17 mouse cellular contexts compared by ENCODE assay signal in genomic region chr1:34289472-34289748, GRCm38 (mm10).
A peak's percentile ranks its signal among the peaks of the same experiment; 100 is the strongest.
DNase-seq lines count a peak whose midpoint lies in the region; ATAC-seq and TF ChIP-seq lines count a peak whose summit lies in the region.
"Had no signal": no experiment of that assay in that cellular context is flagged by ENCODE, and none has a peak within 500 bp of the region (broad histone marks: within the 10 kb centered on the region; RNA-seq: fewer than 3 reads in every experiment).

No protein-coding gene starts in this region.

- peak overlapping the region; percentile 21 for H3K9ac ChIP-seq in heart, embryonic 14.5 days (ENCODE audit: low read length)
- no peak overlapping the region for H3K9ac ChIP-seq in kidney, postnatal 0 days (ENCODE audit: low read depth, low read length)
- H3K9ac ChIP-seq in MEL (ENCODE audit: control insufficient read depth, low read depth, low read length, poor library complexity, severe bottlenecking): 0 out of 2 replicates have a peak overlapping the region, but pooled peaks have one; percentile 13
- H3K9ac ChIP-seq in intestine, embryonic 16.5 days (ENCODE audit: low read depth, low read length): no peak overlapping the region
- H3K9ac ChIP-seq in forebrain, postnatal 0 days: no peak overlapping the region
- H3K9ac ChIP-seq: forebrain, embryonic 12.5 days had no signal

- peaks cover 91% of the 10 kb centered on the region for H3K36me3 ChIP-seq in heart, embryonic 14.5 days (ENCODE audit: control insufficient read depth, insufficient read depth, low read length)
- H3K36me3 ChIP-seq in heart, embryonic 10.5 days: peaks cover 76% of the 10 kb centered on the region
- H3K36me3 ChIP-seq in kidney, postnatal 0 days (ENCODE audit: insufficient read depth, low read length): peaks cover 66% of the 10 kb centered on the region
- no peaks in the 10 kb centered on the region for H3K36me3 ChIP-seq in MEL (ENCODE audit: control insufficient read depth in 1 of 2, insufficient read depth in 2 of 2, low read length in 2 of 2)
- peaks cover 5% of the 10 kb centered on the region; the same call in 1 of the 2 replicates for H3K36me3 ChIP-seq in intestine, embryonic 16.5 days (ENCODE audit: control insufficient read depth, insufficient read depth, low read length)
- H3K36me3 ChIP-seq in forebrain, postnatal 0 days (ENCODE audit: insufficient read depth): peaks cover 64% of the 10 kb centered on the region
- peaks cover 90% of the 10 kb centered on the region for H3K36me3 ChIP-seq in midbrain, embryonic 10.5 days

- TF ChIP-seq CTCF in kidney, postnatal 0 days (IDR thresholded peaks at IDR 0.05; ENCODE audit: low read depth): no peak
- no peak for TF ChIP-seq CTCF in MEL (IDR thresholded peaks at IDR 0.05 in 2 of 3, conservative IDR thresholded peaks at IDR 0.05 in 1 of 3; ENCODE audit: control insufficient read depth in 1 of 3, insufficient read depth in 1 of 3, low read depth in 2 of 3, low read length in 3 of 3, poor library complexity in 1 of 3, severe bottlenecking in 1 of 3)
- no peak for TF ChIP-seq CTCF in forebrain, postnatal 0 days (IDR thresholded peaks at IDR 0.05; ENCODE audit: low read depth)

- H3K9me3 ChIP-seq in heart, embryonic 14.5 days (ENCODE audit: control insufficient read depth, low read length): no peaks in the 10 kb centered on the region
- H3K9me3 ChIP-seq in heart, embryonic 10.5 days: no peaks in the 10 kb centered on the region
- H3K9me3 ChIP-seq in kidney, postnatal 0 days (replicated peaks; ENCODE audit: low read length): no peaks in the 10 kb centered on the region
- H3K9me3 ChIP-seq in MEL (replicated peaks; ENCODE audit: insufficient read depth, low read length): no peaks in the 10 kb centered on the region
- 0 out of 2 replicates have a peak, but pooled peaks cover 3% of the 10 kb centered on the region for H3K9me3 ChIP-seq in intestine, embryonic 16.5 days (ENCODE audit: control insufficient read depth, low read length)
- no peaks in the 10 kb centered on the region for H3K9me3 ChIP-seq in forebrain, postnatal 0 days (ENCODE audit: low read length)
- H3K9me3 ChIP-seq in midbrain, embryonic 10.5 days (replicated peaks): peaks cover 4% of the 10 kb centered on the region
- H3K9me3 ChIP-seq: forebrain, embryonic 12.5 days had no signal

- no peak for TF ChIP-seq POLR2A in MEL (IDR thresholded peaks at IDR 0.05; ENCODE audit: control insufficient read depth in 1 of 2, insufficient read depth in 1 of 2, low read depth in 1 of 2, low read length in 2 of 2, poor library complexity in 1 of 2)

- H3K4me2 ChIP-seq in heart, embryonic 14.5 days (ENCODE audit: low read length): no peak overlapping the region
- H3K4me2 ChIP-seq in kidney, postnatal 0 days (ENCODE audit: low read length): no peak overlapping the region
- H3K4me2 ChIP-seq in intestine, embryonic 16.5 days (ENCODE audit: low read depth, low read length): no peak overlapping the region
- no peak overlapping the region for H3K4me2 ChIP-seq in forebrain, postnatal 0 days (ENCODE audit: low read depth)
- H3K4me2 ChIP-seq: forebrain, embryonic 12.5 days had no signal

- no peaks in the 10 kb centered on the region for H3K27me3 ChIP-seq in heart, embryonic 14.5 days (ENCODE audit: control insufficient read depth, insufficient read depth, low read length)
- H3K27me3 ChIP-seq in heart, embryonic 10.5 days (ENCODE audit: insufficient read depth, poor library complexity, severe bottlenecking): no peaks in the 10 kb centered on the region
- H3K27me3 ChIP-seq in kidney, postnatal 0 days (ENCODE audit: insufficient read depth, low read length): no peaks in the 10 kb centered on the region
- H3K27me3 ChIP-seq in MEL (ENCODE audit: control insufficient read depth in 1 of 2, insufficient read depth in 2 of 2, low read length in 2 of 2): no peaks in the 10 kb centered on the region
- no peaks in the 10 kb centered on the region for H3K27me3 ChIP-seq in intestine, embryonic 16.5 days (replicated peaks; ENCODE audit: control insufficient read depth, insufficient read depth, low read length)
- no peaks in the 10 kb centered on the region for H3K27me3 ChIP-seq in forebrain, postnatal 0 days (ENCODE audit: insufficient read depth, low read length)
- no peaks in the 10 kb centered on the region for H3K27me3 ChIP-seq in midbrain, embryonic 10.5 days (ENCODE audit: low read depth, poor library complexity, severe bottlenecking)
- H3K27me3 ChIP-seq: forebrain, embryonic 12.5 days; Patski had no signal

- ATAC-seq in heart, embryonic 14.5 days (ENCODE audit: insufficient number of reproducible peaks, insufficient read depth, low FRiP score, low read depth): peak; percentile 35
- ATAC-seq in kidney, postnatal 0 days (replicated peaks; ENCODE audit: low FRiP score, low read depth): no peak
- no peak for ATAC-seq in intestine, embryonic 16.5 days
- no peak for ATAC-seq in forebrain, postnatal 0 days
- ATAC-seq: Patski had no signal

- WGBS in heart, embryonic 14.5 days: 70% methylated on average over 14 of the region's 14 CpGs
- 83% methylated on average over 14 of the region's 14 CpGs for WGBS in heart, embryonic 10.5 days
- 74% methylated on average over 14 of the region's 14 CpGs for WGBS in kidney, postnatal 0 days
- 76% methylated on average over 14 of the region's 14 CpGs for WGBS in intestine, embryonic 16.5 days
- WGBS in forebrain, postnatal 0 days: 90% methylated on average over 14 of the region's 14 CpGs
- 95% methylated on average over 14 of the region's 14 CpGs for WGBS in midbrain, embryonic 10.5 days

- no peak for TF ChIP-seq RAD21 in MEL (IDR thresholded peaks at IDR 0.05; ENCODE audit: low read depth, low read length)

- H3K4me1 ChIP-seq in heart, embryonic 14.5 days (ENCODE audit: control insufficient read depth in 2 of 2, insufficient read depth in 2 of 2, low read length in 2 of 2): peaks cover 13 to 17% of the 10 kb centered on the region in 2 experiments
- peaks cover 5% of the 10 kb centered on the region; the same call in 1 of the 2 replicates for H3K4me1 ChIP-seq in heart, embryonic 10.5 days
- no peaks in the 10 kb centered on the region; the same call in 1 of the 2 replicates for H3K4me1 ChIP-seq in kidney, postnatal 0 days (replicated peaks; ENCODE audit: insufficient read depth, low read length)
- no peaks in the 10 kb centered on the region for H3K4me1 ChIP-seq in MEL (ENCODE audit: control insufficient read depth in 1 of 2, insufficient read depth in 2 of 2, low read length in 2 of 2)
- H3K4me1 ChIP-seq in intestine, embryonic 16.5 days (ENCODE audit: control insufficient read depth, insufficient read depth, low read length): no peaks in the 10 kb centered on the region
- H3K4me1 ChIP-seq in forebrain, postnatal 0 days (ENCODE audit: insufficient read depth): no peaks in the 10 kb centered on the region
- H3K4me1 ChIP-seq in midbrain, embryonic 10.5 days: no peaks in the 10 kb centered on the region
- H3K4me1 ChIP-seq: forebrain, embryonic 12.5 days; hindbrain, embryonic 10.5 days had no signal

- no peak overlapping the region for H3K4me3 ChIP-seq in heart, embryonic 14.5 days (ENCODE audit: control insufficient read depth in 1 of 2, insufficient read depth in 1 of 2, low read depth in 1 of 2, low read length in 2 of 2)
- H3K4me3 ChIP-seq in heart, embryonic 10.5 days: no peak overlapping the region
- H3K4me3 ChIP-seq in kidney, postnatal 0 days (replicated peaks; ENCODE audit: low read depth, low read length): no peak overlapping the region
- peak overlapping the region; percentile 15 to 39; a peak in 2 of 4 replicates for H3K4me3 ChIP-seq in MEL (ENCODE audit: control insufficient read depth in 1 of 2, insufficient read depth in 1 of 2, low read depth in 2 of 2, low read length in 2 of 2)
- H3K4me3 ChIP-seq in intestine, embryonic 16.5 days (ENCODE audit: low read length): no peak overlapping the region
- H3K4me3 ChIP-seq in forebrain, postnatal 0 days (ENCODE audit: low read depth, low read length): no peak overlapping the region
- H3K4me3 ChIP-seq in midbrain, embryonic 10.5 days: no peak overlapping the region
- H3K4me3 ChIP-seq: forebrain, embryonic 12.5 days; hindbrain, embryonic 10.5 days had no signal

- no peaks in the 10 kb centered on the region for H3K79me2 ChIP-seq in MEL (ENCODE audit: control insufficient read depth, insufficient read depth, low read length, poor library complexity)

- no peak for DNase-seq in heart, embryonic 10.5 days (ENCODE audit: low spot score)
- DNase-seq in kidney, postnatal 0 days (ENCODE audit: low spot score): no peak
- DNase-seq in kidney, postnatal 36 days: no peak
- no peak for DNase-seq in MEL (ENCODE audit: low read depth, low spot score)
- DNase-seq in forebrain, postnatal 0 days: no peak
- no peak for DNase-seq in midbrain, embryonic 10.5 days (ENCODE audit: low spot score)
- DNase-seq: adrenal gland, postnatal 36 days; B cell, adult 2 months; cerebellum, adult 9-10 months; layer of hippocampus, postnatal 36 days; lung, adult 2 months; right cerebral cortex, adult 18-20 months had no signal

- no peak for TF ChIP-seq EP300 in MEL (IDR thresholded peaks at IDR 0.05; ENCODE audit: low read depth in 1 of 2, low read length in 2 of 2)

- H3K27ac ChIP-seq in heart, embryonic 14.5 days (replicated peaks in 1 of 2; ENCODE audit: control insufficient read depth in 1 of 2, insufficient read depth in 1 of 2, low read depth in 2 of 2, low read length in 2 of 2): peak overlapping the region; percentile 53 to 62
- no peak overlapping the region for H3K27ac ChIP-seq in heart, embryonic 10.5 days
- 0 out of 2 replicates have a peak overlapping the region, but pooled peaks have one; percentile 31 for H3K27ac ChIP-seq in kidney, postnatal 0 days
- H3K27ac ChIP-seq in MEL (ENCODE audit: control insufficient read depth, low read depth, low read length): no peak overlapping the region
- peak overlapping the region; percentile 34; the same call in 1 of the 2 replicates for H3K27ac ChIP-seq in intestine, embryonic 16.5 days (ENCODE audit: low read length)
- no peak overlapping the region for H3K27ac ChIP-seq in forebrain, postnatal 0 days (ENCODE audit: low read depth, low read length)
- no peak overlapping the region for H3K27ac ChIP-seq in midbrain, embryonic 10.5 days (replicated peaks)
- H3K27ac ChIP-seq: forebrain, embryonic 12.5 days; hindbrain, embryonic 10.5 days had no signal

TF ChIP-seq in MEL, 35 proteins besides CTCF, POLR2A, EP300 and RAD21 (continues in another document):
- TF ChIP-seq NRF1 (IDR thresholded peaks at IDR 0.05; ENCODE audit: insufficient read depth, low read depth, low read length, poor library complexity, severe bottlenecking): no peak
- TF ChIP-seq MYC (IDR thresholded peaks at IDR 0.05; ENCODE audit: low read depth, low read length): no peak
- TF ChIP-seq MXI1 (IDR thresholded peaks at IDR 0.05; ENCODE audit: low read depth, low read length): no peak
- no peak for TF ChIP-seq TCF12 (IDR thresholded peaks at IDR 0.05; ENCODE audit: low read depth, low read length)
- TF ChIP-seq TAL1 (IDR thresholded peaks at IDR 0.05; ENCODE audit: low read length): no peak
- no peak for TF ChIP-seq USF1 (IDR thresholded peaks at IDR 0.05; ENCODE audit: low read depth, low read length)
- no peak for TF ChIP-seq MAX (IDR thresholded peaks at IDR 0.05; ENCODE audit: low read length)
- TF ChIP-seq USF2 (IDR thresholded peaks at IDR 0.05; ENCODE audit: borderline replicate concordance in 1 of 2, insufficient read depth in 1 of 2, low read depth in 1 of 2, low read length in 2 of 2): no peak
- no peak for TF ChIP-seq ZKSCAN1 (IDR thresholded peaks at IDR 0.05; ENCODE audit: low read depth, low read length)

Comparison
In these comparisons a context has a peak if more than half of its experiments do, and no peak if none do; other contexts are left out.
1. H3K27ac ChIP-seq: peak in heart, embryonic 14.5 days (2 of 2), kidney, postnatal 0 days (single experiment) and intestine, embryonic 16.5 days (single experiment); none in heart, embryonic 10.5 days (single experiment), MEL (single experiment), forebrain, postnatal 0 days (single experiment) and midbrain, embryonic 10.5 days (single experiment).
2. H3K4me3 ChIP-seq: peak in MEL (2 of 2); none in heart, embryonic 14.5 days (0 of 2), heart, embryonic 10.5 days (single experiment), kidney, postnatal 0 days (single experiment), intestine, embryonic 16.5 days (single experiment), forebrain, postnatal 0 days (single experiment) and midbrain, embryonic 10.5 days (single experiment).
3. H3K9ac ChIP-seq: peak in heart, embryonic 14.5 days (single experiment) and MEL (single experiment); none in kidney, postnatal 0 days (single experiment), intestine, embryonic 16.5 days (single experiment) and forebrain, postnatal 0 days (single experiment).